Mouse (Mus musculus) lung, adult 2 months (tissue): ENCODE measurements around the gene Rinl.

ENCODE experiments used
- CTCF ChIP-seq: fragments of 200-500 bp; IDR thresholded peaks from 2 replicates; pipeline ENCODE4 v1.5.1; 2011; ENCODE audit warnings: mild to moderate bottlenecking, low read length, control low read depth; ENCODE audit not compliant: insufficient read depth
- POLR2A ChIP-seq: fragments of 200-500 bp; IDR thresholded peaks from 2 replicates; pipeline ENCODE4 v1.6.1; 2011; ENCODE audit warnings: low read depth, mild to moderate bottlenecking, control low read depth, low read length, borderline replicate concordance; ENCODE audit errors: extremely low read depth

- TF ChIP-seq CTCF (no peak), POLR2A (no peak)
These were observed 48.2 kb downstream of the Rinl start for GRCm38 (mm10) chr7:28836936-28837335.
